Mouse (Mus musculus) liver, embryonic 16.5 days (tissue): ENCODE results near the gene Rab42. TPM values are rescaled to one million over a fixed set of nuclear protein-coding genes. Genes with fewer than 3 reads are reported as not detected.

Experiments
- ATAC-seq: fragments of 200-750 bp; cut with Nextera tagmentation; 2 replicates; pipeline ENCODE4 v1.8.0; 2017; ENCODE audit warnings: low read depth, mild to moderate bottlenecking, moderate number of reproducible peaks, moderate library complexity
- H3K27ac ChIP-seq: fragments of 300-500 bp; sonication (generic); 2 replicates; pipeline ENCODE4 v1.5.1; 2014; ENCODE audit warnings: mild to moderate bottlenecking, low read length
- H3K27me3 ChIP-seq: fragments of 300-500 bp; sonication (generic); 2 replicates; pipeline ENCODE4 v1.6.1; 2014; ENCODE audit warnings: low read depth, low read length, mixed read lengths; ENCODE audit not compliant: control insufficient read depth, insufficient read depth
- H3K36me3 ChIP-seq: fragments of 300-500 bp; sonication (generic); 2 replicates; pipeline ENCODE4 v1.6.1; 2014; ENCODE audit warnings: mild to moderate bottlenecking; ENCODE audit not compliant: control insufficient read depth, insufficient read depth
- H3K4me1 ChIP-seq: fragments of 300-500 bp; sonication (generic); 2 replicates; pipeline ENCODE4 v1.6.1; 2014; ENCODE audit warnings: low read depth, low read length, mixed read lengths; ENCODE audit not compliant: control insufficient read depth
- H3K4me2 ChIP-seq: fragments of 300-500 bp; sonication (generic); 2 replicates; pipeline ENCODE4 v1.6.1; 2014; ENCODE audit warnings: low read depth, low read length, mixed read lengths
- H3K4me3 ChIP-seq: fragments of 300-500 bp; sonication (generic); 2 replicates; pipeline ENCODE4 v1.5.1; 2014; ENCODE audit warnings: low read depth, mild to moderate bottlenecking, low read length
- H3K9ac ChIP-seq: fragments of 300-500 bp; sonication (generic); 2 replicates; pipeline ENCODE4 v1.6.1; 2014; ENCODE audit warnings: low read depth, low read length
- H3K9me3 ChIP-seq: fragments of 300-500 bp; sonication (generic); replicated peaks from 2 replicates; pipeline ENCODE4 v1.6.1; 2016; ENCODE audit warnings: low read length; ENCODE audit not compliant: control insufficient read depth
- WGBS: fragments of 180-500 bp; shearing (Covaris S2); extraction: QIAGEN DNeasy Blood & Tissue Kit; methylation state at CpG from one replicate; pipeline ENCODE4 v1.1.7; 2014; ENCODE audit not compliant: insufficient replicate concordance; 5-methylcytosine and 5-hydroxymethylcytosine counted together
- polyA plus RNA-seq: library from polyadenylated mRNA; unstranded; fragments of >200 nt; fragmentation: Nextera tagmentation; extraction: Ambion mirVana; gene quantifications from 2 replicates; pipeline ENCODE4 v1.2.1, GENCODE M21; 2015

The Rab42 gene
- polyA plus RNA-seq, result 0.41 and 0.61 TPM in 2 replicates

GRCm38 (mm10) chr4:132302939-132303479, at the start of gene Rab42:
Rab42 (minus strand) TSS chr4:132303385.
- Histone ChIP-seq H3K9me3 (no peaks in the 10 kb centered on the region), H3K27me3 (no peaks in the 10 kb centered on the region), H3K4me3 (peak within 1 kb of the TSS; percentile 65), H3K4me2 (peak within 1 kb of the TSS; percentile 76), H3K9ac (peak within 1 kb of the TSS; percentile 65), H3K4me1 (peaks cover 22% of the 10 kb centered on the region), H3K27ac (no peak within 1 kb of the TSS), H3K36me3 (no peaks in the 10 kb centered on the region)
- under 1% methylated on average over 31 of the region's 31 CpGs for WGBS
- peak; percentile 68 for ATAC-seq

- Histone ChIP-seq H3K36me3 (peaks cover 20% of the 10 kb centered on the region), H3K27me3 (no peaks in the 10 kb centered on the region), H3K4me2 (peak overlapping the region; percentile 74), H3K9ac (peak overlapping the region; percentile 93), H3K9me3 (no peaks in the 10 kb centered on the region), H3K4me1 (peaks cover 46% of the 10 kb centered on the region), H3K27ac (peak overlapping the region; percentile 95), H3K4me3 (peak overlapping the region; percentile 88)
- no peak for ATAC-seq
- under 1% methylated on average over 14 of the region's 14 CpGs for WGBS
Measured at GRCm38 (mm10) chr4:132352739-132353138, 49.6 kb upstream of the Rab42 start.

GRCm38 (mm10) chr4:132351401-132351800, 48.2 kb upstream of the Rab42 start:
- ATAC-seq, result no peak
- H3K4me3 ChIP-seq, result peak overlapping the region; percentile 88
- H3K9me3 ChIP-seq, result no peaks in the 10 kb centered on the region
- H3K27ac ChIP-seq, result peak overlapping the region; percentile 65
- 26% methylated on average over 1 of the region's 1 CpGs for WGBS
- peak overlapping the region; percentile 93 for H3K9ac ChIP-seq
- H3K4me1 ChIP-seq, result peaks cover 38% of the 10 kb centered on the region
- peak overlapping the region; percentile 74 for H3K4me2 ChIP-seq
- peaks cover 14% of the 10 kb centered on the region for H3K36me3 ChIP-seq
- H3K27me3 ChIP-seq, result no peaks in the 10 kb centered on the region

- Histone ChIP-seq H3K4me1 (peaks cover 33% of the 10 kb centered on the region), H3K27me3 (no peaks in the 10 kb centered on the region), H3K36me3 (peaks cover 14% of the 10 kb centered on the region), H3K9me3 (no peaks in the 10 kb centered on the region), H3K4me2 (no peak overlapping the region), H3K4me3 (no peak overlapping the region), H3K9ac (no peak overlapping the region; the same call in 1 of the 2 replicates), H3K27ac (peak overlapping the region; percentile 65)
- no peak for ATAC-seq
- 56% methylated on average over 3 of the region's 3 CpGs for WGBS
Measured at GRCm38 (mm10) chr4:132350854-132351253, 47.7 kb upstream of the Rab42 start.

- WGBS, result 21% methylated on average over 2 of the region's 2 CpGs
Measured at GRCm38 (mm10) chr4:132350123-132350740, 47.0 kb upstream of the Rab42 start.

GRCm38 (mm10) chr4:132349495-132350122, 46.4 kb upstream of the Rab42 start:
- no peak overlapping the region for H3K4me3 ChIP-seq
- H3K36me3 ChIP-seq, result peaks cover 14% of the 10 kb centered on the region
- H3K27ac ChIP-seq, result no peak overlapping the region
- H3K9me3 ChIP-seq, result no peaks in the 10 kb centered on the region
- 41% methylated on average over 3 of the region's 3 CpGs for WGBS
- H3K9ac ChIP-seq, result no peak overlapping the region
- ATAC-seq, result no peak
- H3K27me3 ChIP-seq, result no peaks in the 10 kb centered on the region
- peaks cover 29% of the 10 kb centered on the region for H3K4me1 ChIP-seq
- H3K4me2 ChIP-seq, result no peak overlapping the region

More at GRCm38 (mm10) chr4:132350123-132350740, 47.0 kb upstream of the Rab42 start:
- H3K27ac ChIP-seq, result no peak overlapping the region
- H3K9ac ChIP-seq, result no peak overlapping the region
- H3K4me1 ChIP-seq, result peaks cover 30% of the 10 kb centered on the region
- no peaks in the 10 kb centered on the region for H3K27me3 ChIP-seq
- H3K4me2 ChIP-seq, result no peak overlapping the region
- no peak for ATAC-seq
- H3K4me3 ChIP-seq, result no peak overlapping the region
- peaks cover 14% of the 10 kb centered on the region for H3K36me3 ChIP-seq
- H3K9me3 ChIP-seq, result no peaks in the 10 kb centered on the region

- peaks cover 40% of the 10 kb centered on the region for H3K4me1 ChIP-seq
- ATAC-seq, result no peak
- H3K9ac ChIP-seq, result no peak overlapping the region
- no peak overlapping the region for H3K4me2 ChIP-seq
- H3K27ac ChIP-seq, result no peak overlapping the region
- H3K36me3 ChIP-seq, result peaks cover 10% of the 10 kb centered on the region
- no peak overlapping the region for H3K4me3 ChIP-seq
- H3K9me3 ChIP-seq, result no peaks in the 10 kb centered on the region
- WGBS, result 36% methylated on average over 3 of the region's 3 CpGs
- H3K27me3 ChIP-seq, result no peaks in the 10 kb centered on the region
Measured at GRCm38 (mm10) chr4:132346661-132347060, 43.5 kb upstream of the Rab42 start.

- Histone ChIP-seq H3K4me2 (no peak overlapping the region), H3K36me3 (peaks cover 6% of the 10 kb centered on the region), H3K4me3 (no peak overlapping the region), H3K4me1 (peaks cover 39% of the 10 kb centered on the region), H3K9ac (no peak overlapping the region), H3K9me3 (no peaks in the 10 kb centered on the region), H3K27ac (no peak overlapping the region), H3K27me3 (no peaks in the 10 kb centered on the region)
- no peak for ATAC-seq
- WGBS, result 83% methylated on average over 4 of the region's 4 CpGs
Measured at GRCm38 (mm10) chr4:132346261-132346660, 43.1 kb upstream of the Rab42 start.

- peaks cover 2% of the 10 kb centered on the region for H3K36me3 ChIP-seq
- peak overlapping the region; percentile 72 for H3K4me2 ChIP-seq
- H3K9ac ChIP-seq, result peak overlapping the region; percentile 90
- H3K4me1 ChIP-seq, result peaks cover 35% of the 10 kb centered on the region
- no peaks in the 10 kb centered on the region for H3K27me3 ChIP-seq
- H3K4me3 ChIP-seq, result peak overlapping the region; percentile 89
- ATAC-seq, result no peak
- H3K9me3 ChIP-seq, result no peaks in the 10 kb centered on the region
- H3K27ac ChIP-seq, result peak overlapping the region; percentile 76
- 41% methylated on average over 5 of the region's 5 CpGs for WGBS
Measured at GRCm38 (mm10) chr4:132345843-132346212, 42.6 kb upstream of the Rab42 start.
